In the genomic region with DNA sequence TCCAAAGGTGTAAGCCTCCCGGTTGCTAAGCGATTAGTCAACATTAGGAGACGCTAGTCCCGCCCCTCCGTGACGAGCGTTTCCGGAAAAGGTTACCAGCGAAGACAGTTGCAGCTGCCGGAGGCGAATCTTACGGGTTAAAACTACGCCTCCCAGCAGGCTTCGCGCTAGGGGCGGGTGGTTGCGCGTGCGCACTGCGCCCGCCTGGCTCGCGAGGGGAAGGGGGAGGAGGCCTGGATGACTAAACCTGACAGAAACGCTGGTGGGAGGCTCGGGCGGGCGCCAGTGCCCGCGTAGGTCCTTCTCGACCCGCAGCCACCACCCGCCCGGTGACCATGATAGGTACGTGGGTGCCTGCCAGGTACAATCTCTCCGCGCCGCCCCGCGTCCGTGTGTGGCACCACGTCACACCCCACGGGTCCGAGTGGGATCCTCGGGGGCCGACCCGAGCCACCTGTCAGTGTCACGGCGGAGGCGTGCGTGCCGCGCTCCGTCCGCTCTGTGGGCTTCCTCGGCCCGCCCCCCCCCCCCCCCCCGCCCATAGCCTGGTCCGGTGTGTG, we compare ENCODE assay signal across 8 mouse cellular contexts. TPM values are rescaled to one million over a fixed set of nuclear protein-coding genes. Genes with fewer than 3 reads are reported as not detected.
DNase-seq lines count a peak whose midpoint lies in the region; ATAC-seq lines count a peak whose summit lies in the region.

Pacrg (minus strand) TSS at position 164 of the 560 bp plus-strand sequence.
Prkn (plus strand) TSS at position 237 of the 560 bp plus-strand sequence.

- H3K27ac ChIP-seq in heart, embryonic 14.5 days (replicated peaks in 1 of 2; ENCODE audit: control insufficient read depth in 1 of 2, insufficient read depth in 1 of 2, low read depth in 2 of 2, low read length in 2 of 2) = peak within 1 kb of the TSS in 1 of 2 experiments; percentile 66; a peak in 2 of 4 replicates
- H3K27ac ChIP-seq in liver, embryonic 13.5 days = no peak within 1 kb of the TSS
- H3K27ac ChIP-seq in stomach, embryonic 16.5 days (ENCODE audit: low read length) = peak within 1 kb of the TSS; percentile 55

- peak; percentile 97 for ATAC-seq in CD4-positive, CD25-positive, alpha-beta regulatory T cell, adult 4 months
- peak; percentile 97 for ATAC-seq in heart, embryonic 14.5 days (ENCODE audit: insufficient number of reproducible peaks, insufficient read depth, low FRiP score, low read depth)
- ATAC-seq in liver, embryonic 13.5 days (ENCODE audit: low read depth) = peak; percentile 95
- peak; percentile 97 for ATAC-seq in stomach, embryonic 16.5 days (ENCODE audit: insufficient read depth, low FRiP score)

- no peaks in the 10 kb centered on the region for H3K9me3 ChIP-seq in heart, embryonic 14.5 days (ENCODE audit: control insufficient read depth, low read length)
- H3K9me3 ChIP-seq in liver, embryonic 13.5 days (replicated peaks) = no peaks in the 10 kb centered on the region
- no peaks in the 10 kb centered on the region for H3K9me3 ChIP-seq in stomach, embryonic 16.5 days (replicated peaks; ENCODE audit: control insufficient read depth, low read length)

- peak; percentile 72 for DNase-seq in c-Kit-negative CD71-positive TER-119-positive erythroid progenitor cells, embryonic 14.5 days (ENCODE audit: low read depth, low spot score)
- DNase-seq in fibroblast of lung, adult 2 months (ENCODE audit: low read depth) = peak; percentile 91
- DNase-seq in kidney, postnatal 14 days = peak; percentile 98
- peak; percentile 91 for DNase-seq in liver, embryonic 13.5 days
- DNase-seq in neural tube, embryonic 10.5 days (ENCODE audit: extremely low spot score, low spot score) = peak; percentile 98

- no peaks in the 10 kb centered on the region for H3K36me3 ChIP-seq in heart, embryonic 14.5 days (ENCODE audit: control insufficient read depth, insufficient read depth, low read length)
- H3K36me3 ChIP-seq in liver, embryonic 13.5 days = no peaks in the 10 kb centered on the region
- no peaks in the 10 kb centered on the region for H3K36me3 ChIP-seq in stomach, embryonic 16.5 days (ENCODE audit: control insufficient read depth, insufficient read depth, low read length)

- H3K4me2 ChIP-seq in heart, embryonic 14.5 days (ENCODE audit: low read length) = peak within 1 kb of the TSS; percentile 67
- peak within 1 kb of the TSS; percentile 86 for H3K4me2 ChIP-seq in liver, embryonic 13.5 days
- peak within 1 kb of the TSS; percentile 95 for H3K4me2 ChIP-seq in stomach, embryonic 16.5 days (ENCODE audit: low read depth, low read length)

- H3K4me1 ChIP-seq in heart, embryonic 14.5 days (ENCODE audit: control insufficient read depth in 2 of 2, insufficient read depth in 2 of 2, low read length in 2 of 2) = peaks cover 0 to 3% of the 10 kb centered on the region in 2 experiments; a peak in 3 of 4 replicates
- H3K4me1 ChIP-seq in liver, embryonic 13.5 days (replicated peaks) = peaks cover 13% of the 10 kb centered on the region
- peaks cover 4% of the 10 kb centered on the region; the same call in 1 of the 2 replicates for H3K4me1 ChIP-seq in stomach, embryonic 16.5 days (ENCODE audit: control insufficient read depth, insufficient read depth, low read length)

- H3K27me3 ChIP-seq in heart, embryonic 14.5 days (ENCODE audit: control insufficient read depth, insufficient read depth, low read length) = no peaks in the 10 kb centered on the region
- H3K27me3 ChIP-seq in liver, embryonic 13.5 days = no peaks in the 10 kb centered on the region
- no peaks in the 10 kb centered on the region for H3K27me3 ChIP-seq in stomach, embryonic 16.5 days (ENCODE audit: control insufficient read depth, insufficient read depth, low read length)

- under 1% methylated on average over 47 of the region's 58 CpGs for WGBS in heart, embryonic 14.5 days
- under 1% methylated on average over 52 of the region's 58 CpGs for WGBS in liver, embryonic 13.5 days (ENCODE audit: insufficient replicate concordance)
- under 1% methylated on average over 50 of the region's 58 CpGs for WGBS in stomach, embryonic 16.5 days

- H3K9ac ChIP-seq in heart, embryonic 14.5 days (ENCODE audit: low read length) = peak within 1 kb of the TSS; percentile 80
- H3K9ac ChIP-seq in liver, embryonic 13.5 days = peak within 1 kb of the TSS; percentile 74
- peak within 1 kb of the TSS; percentile 87 for H3K9ac ChIP-seq in stomach, embryonic 16.5 days (ENCODE audit: low read length)

- H3K4me3 ChIP-seq in heart, embryonic 14.5 days (ENCODE audit: control insufficient read depth in 1 of 2, insufficient read depth in 1 of 2, low read depth in 1 of 2, low read length in 2 of 2) = peak within 1 kb of the TSS; percentile 67 to 72
- peak within 1 kb of the TSS; percentile 75 for H3K4me3 ChIP-seq in liver, embryonic 13.5 days (replicated peaks)
- H3K4me3 ChIP-seq in stomach, embryonic 16.5 days (replicated peaks; ENCODE audit: low read length) = peak within 1 kb of the TSS; percentile 82

RNA-seq across cellular contexts. Expression of gene Pacrg, which starts in this region (rescaled TPM):
- polyA plus RNA-seq in CD4-positive, CD25-positive, alpha-beta regulatory T cell, adult 4 months (2017; shearing (Covaris generic)) = not detected
- polyA plus RNA-seq in heart, embryonic 14.5 days (2014; fragmentation: Nextera tagmentation; extraction: Ambion mirVana) = 1.0 and 1.2 TPM in 2 replicates
- 0.07 and 0.31 TPM in 2 replicates for polyA plus RNA-seq in liver, embryonic 13.5 days (2015; fragmentation: Nextera tagmentation; extraction: Ambion mirVana)
- polyA plus RNA-seq in stomach, embryonic 16.5 days (2015; fragmentation: Nextera tagmentation; extraction: Ambion mirVana) = 1.5 and 1.8 TPM in 2 replicates

RNA-seq across cellular contexts. Expression of gene Prkn, which starts in this region (rescaled TPM):
- under 1 TPM in 1 of 2 experiments, not detected in 1; 0.32 TPM for polyA plus RNA-seq in CD4-positive, CD25-positive, alpha-beta regulatory T cell, adult 4 months (2017; shearing (Covaris generic))
- 2.9 and 3.5 TPM in 2 replicates for polyA plus RNA-seq in heart, embryonic 14.5 days (2014; fragmentation: Nextera tagmentation; extraction: Ambion mirVana)
- 0.43 and 0.46 TPM in 2 replicates for polyA plus RNA-seq in liver, embryonic 13.5 days (2015; fragmentation: Nextera tagmentation; extraction: Ambion mirVana)
- polyA plus RNA-seq in stomach, embryonic 16.5 days (2015; fragmentation: Nextera tagmentation; extraction: Ambion mirVana) = 2.2 and 2.9 TPM in 2 replicates

Comparison
In these comparisons a context has a peak if more than half of its experiments do, and no peak if none do; other contexts are left out.
1. Peak in ATAC-seq in CD4-positive, CD25-positive, alpha-beta regulatory T cell, adult 4 months; RNA of the genes that start here not detected or under 1 TPM.
2. Peak in DNase-seq, ATAC-seq, H3K4me3 ChIP-seq, H3K9ac ChIP-seq and H3K4me2 ChIP-seq in liver, embryonic 13.5 days; RNA of the genes that start here not detected or under 1 TPM.